Mouse (Mus musculus): ENCODE measurements around the gene Cmss1.

The Cmss1 gene

GRCm38 (mm10) chr16:57259356-57260083, 347.1 kb downstream of the Cmss1 start:
- in situ Hi-C loops (cut with MboI, MseI), result no loop called here
